Mouse (Mus musculus) olfactory bulb, adult 2 months (tissue): ENCODE measurements around the gene Cpa2. TPM values are rescaled to one million over a fixed set of nuclear protein-coding genes. Genes with fewer than 3 reads are reported as not detected.

Experiments
- H3K27ac ChIP-seq: fragments of 200-500 bp; 2 replicates; pipeline ENCODE4 v1.5.1; 2012; ENCODE audit warnings: low read depth, low read length; ENCODE audit not compliant: insufficient read depth
- H3K4me1 ChIP-seq: fragments of 200-500 bp; 2 replicates; pipeline ENCODE4 v1.6.1; 2012; ENCODE audit warnings: low read length; ENCODE audit not compliant: control insufficient read depth, insufficient read depth
- H3K4me3 ChIP-seq: fragments of 200-500 bp; 2 replicates; pipeline ENCODE4 v1.5.1; 2012; ENCODE audit warnings: mild to moderate bottlenecking, low read depth, low read length, moderate library complexity; ENCODE audit not compliant: insufficient read depth
- CTCF ChIP-seq: fragments of 200-500 bp; IDR thresholded peaks from 2 replicates; pipeline ENCODE4 v1.5.1; 2012; ENCODE audit warnings: low read depth, mild to moderate bottlenecking, low read length, moderate library complexity; ENCODE audit not compliant: insufficient read depth
- POLR2A ChIP-seq: fragments of 200-500 bp; IDR thresholded peaks from 2 replicates; pipeline ENCODE4 v1.6.1; 2012; ENCODE audit warnings: mild to moderate bottlenecking, low read depth, low read length, moderate library complexity; ENCODE audit not compliant: insufficient read depth
- WGBS: fragments of 180-500 bp; shearing (Covaris S2); methylation state at CpG from one replicate; pipeline ENCODE4 v1.1.7; 2018; 5-methylcytosine and 5-hydroxymethylcytosine counted together
- polyA plus RNA-seq: library from polyadenylated mRNA; stranded (reverse); fragments of >200 nt; gene quantifications from 2 replicates; pipeline ENCODE4 v1.2.4, GENCODE M21; 2012; ENCODE audit warnings: low replicate concordance; ENCODE audit not compliant: missing spikeins, insufficient read depth, insufficient read length

Gene Cpa2
- polyA plus RNA-seq, 1 experiment = not detected

DNA sequence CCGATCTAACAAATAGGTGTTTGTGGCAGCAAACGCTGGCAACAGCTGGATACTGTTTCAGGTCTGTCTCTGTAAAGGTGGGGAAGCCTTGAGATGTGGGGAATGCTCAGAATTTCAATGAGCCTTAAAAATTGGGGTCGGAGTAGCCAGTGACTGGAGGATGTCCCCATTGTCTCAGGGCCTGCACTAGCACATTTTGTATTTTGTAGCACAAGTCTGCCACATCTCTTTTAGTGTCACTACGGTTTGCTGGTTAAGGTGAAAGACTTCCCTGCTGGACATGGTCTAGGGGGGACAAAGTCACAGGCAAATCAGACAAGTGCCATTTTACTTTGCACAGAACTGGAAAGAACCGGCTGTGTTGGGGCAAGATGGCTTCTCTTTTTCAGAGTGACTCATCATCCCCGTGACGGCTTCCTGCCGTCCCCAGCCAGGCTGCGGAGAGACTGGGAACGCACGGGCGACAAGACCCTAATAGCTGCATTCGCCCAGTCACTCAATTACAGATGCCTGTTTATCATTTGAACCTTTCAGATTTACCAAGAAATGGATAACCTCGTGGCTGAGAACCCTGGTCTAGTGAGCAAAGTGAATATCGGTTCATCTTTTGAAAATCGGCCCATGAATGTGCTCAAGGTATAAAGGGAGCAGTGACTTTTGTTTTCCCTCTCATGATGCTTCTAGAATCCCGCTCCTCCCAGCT lies 5.3 kb downstream of the Cpa2 start:
- WGBS = 13% methylated on average over 17 of the region's 17 CpGs
- Histone ChIP-seq H3K4me3 (peak overlapping the region; percentile 36), H3K27ac (peak overlapping the region; percentile 95), H3K4me1 (peaks cover 17% of the 10 kb centered on the region)
- TF ChIP-seq CTCF (no peak), POLR2A (no peak)

DNA sequence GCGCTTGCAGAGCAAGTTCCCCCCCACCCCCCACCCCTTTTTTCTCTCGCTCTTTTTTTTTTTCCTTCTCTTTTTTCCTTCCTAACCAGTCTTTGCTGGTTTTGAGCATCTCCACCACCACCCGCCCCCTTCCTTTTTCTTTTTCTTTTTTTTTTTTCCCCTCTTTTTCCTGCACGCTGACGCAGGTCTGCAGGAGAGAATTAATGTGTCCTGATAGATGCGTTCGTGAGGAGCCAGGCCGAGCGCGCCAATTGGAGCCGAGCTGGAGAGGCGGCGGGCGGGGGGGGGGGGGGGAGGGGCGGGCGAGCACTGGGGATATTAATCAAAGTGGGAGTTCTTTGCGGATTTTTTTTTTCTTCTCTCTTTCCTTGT lies 5.9 kb downstream of the Cpa2 start:
- peaks cover 21% of the 10 kb centered on the region for H3K4me1 ChIP-seq
- H3K4me3 ChIP-seq = peak overlapping the region; percentile 36
- 1% methylated on average over 17 of the region's 17 CpGs for whole genome bisulfite sequencing
- TF ChIP-seq CTCF = no peak
- no peak for TF ChIP-seq POLR2A
- H3K27ac ChIP-seq = peak overlapping the region; percentile 95

DNA sequence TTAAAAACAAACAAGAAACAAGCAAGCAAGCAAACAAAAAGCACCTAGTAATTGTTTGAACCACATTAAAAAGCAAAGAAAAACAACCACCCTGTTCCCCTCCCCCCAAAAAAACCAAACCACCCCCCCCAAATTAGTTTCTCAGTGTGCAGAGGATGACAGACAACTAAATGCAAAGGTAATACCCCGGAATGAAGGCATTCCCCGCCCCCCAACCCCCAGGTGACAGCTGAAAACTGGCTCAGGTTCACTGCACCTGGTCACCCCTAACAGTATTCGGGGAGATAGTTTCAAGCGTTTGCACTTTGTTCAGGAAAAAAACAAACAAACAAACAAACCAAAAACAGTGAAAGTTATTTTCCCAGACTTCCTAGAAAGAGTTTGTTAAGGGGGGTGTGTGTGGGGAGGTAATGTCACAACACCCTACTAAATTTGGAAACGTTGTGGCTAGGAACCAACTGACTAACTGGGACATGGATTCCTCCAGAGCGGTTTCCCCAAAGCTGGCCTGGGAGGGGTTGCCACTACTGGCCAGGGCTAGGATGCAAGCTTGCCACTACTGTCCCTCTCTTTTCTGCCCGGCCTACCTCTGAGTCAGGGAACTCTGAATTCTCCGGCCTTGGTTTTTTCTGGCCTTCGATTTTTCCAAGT lies 6.4 kb downstream of the Cpa2 start:
- peaks cover 21% of the 10 kb centered on the region for H3K4me1 ChIP-seq
- no peak overlapping the region for H3K4me3 ChIP-seq
- 31% methylated on average over 9 of the region's 9 CpGs for WGBS
- H3K27ac ChIP-seq = 0 out of 2 replicates have a peak overlapping the region, but pooled peaks have one; percentile 8
- TF ChIP-seq POLR2A = no peak
- no peak for TF ChIP-seq CTCF

DNA sequence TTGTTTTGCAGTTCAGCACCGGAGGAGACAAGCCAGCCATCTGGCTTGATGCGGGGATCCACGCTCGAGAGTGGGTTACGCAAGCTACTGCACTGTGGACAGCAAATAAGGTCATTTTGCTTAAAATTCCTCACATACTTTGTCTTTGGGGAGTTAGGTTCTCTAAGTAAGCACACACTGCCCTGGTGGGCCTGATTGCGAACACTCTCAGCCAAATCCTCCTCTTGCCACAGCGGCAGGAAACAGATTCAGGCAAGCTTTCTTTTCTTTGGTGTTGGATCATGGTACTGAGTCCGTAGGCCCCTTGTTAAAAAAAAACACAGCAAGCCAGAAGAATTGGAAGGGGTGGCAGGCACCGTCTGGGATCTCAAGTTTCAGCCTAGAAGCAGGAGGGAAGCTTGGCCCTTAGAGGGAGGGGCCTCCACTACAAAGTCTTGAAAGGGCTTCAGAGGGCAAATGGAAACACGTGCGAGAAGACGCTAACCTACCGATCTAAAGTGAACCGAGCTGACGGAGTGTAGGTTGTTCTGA lies 7.9 kb downstream of the Cpa2 start:
- Histone ChIP-seq H3K4me3 (no peak overlapping the region), H3K4me1 (peaks cover 21% of the 10 kb centered on the region), H3K27ac (no peak overlapping the region)
- 63% methylated on average over 15 of the region's 15 CpGs for WGBS
- TF ChIP-seq POLR2A (no peak), CTCF (no peak)

DNA sequence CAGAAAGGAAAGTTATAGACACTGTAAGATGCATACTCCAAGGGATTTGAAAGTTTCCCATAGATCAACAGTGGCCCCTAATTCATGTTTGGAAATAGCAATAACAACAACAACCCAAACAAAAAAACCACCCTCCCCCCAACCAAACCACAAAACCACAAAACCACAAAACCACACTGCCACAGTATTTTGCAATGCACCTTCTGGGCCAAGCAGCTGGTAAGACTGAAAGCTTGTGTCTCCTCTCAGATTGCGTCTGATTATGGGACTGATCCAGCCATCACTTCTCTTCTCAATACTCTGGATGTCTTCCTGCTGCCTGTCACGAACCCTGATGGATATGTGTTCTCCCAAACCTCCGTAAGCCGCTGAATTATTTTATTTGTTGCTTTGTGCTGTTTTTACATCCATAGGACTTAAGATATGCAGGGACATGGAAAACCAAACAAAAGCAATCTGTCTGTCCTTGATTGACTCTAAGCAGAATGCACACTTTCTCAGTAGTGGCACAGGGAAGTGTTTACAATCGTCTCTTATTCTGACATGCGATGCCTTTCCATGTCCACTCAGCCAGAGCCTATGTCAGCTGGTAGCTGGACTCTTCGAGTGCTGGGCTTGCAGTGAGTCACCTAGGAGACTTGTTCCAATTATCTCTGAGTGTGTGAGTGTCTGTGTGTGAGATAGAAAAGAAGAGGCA lies 9.3 kb downstream of the Cpa2 start:
- Histone ChIP-seq H3K4me1 (peaks cover 21% of the 10 kb centered on the region), H3K4me3 (no peak overlapping the region), H3K27ac (no peak overlapping the region)
- 79% methylated on average over 7 of the region's 7 CpGs for WGBS
- TF ChIP-seq CTCF = no peak
- TF ChIP-seq POLR2A = no peak

DNA sequence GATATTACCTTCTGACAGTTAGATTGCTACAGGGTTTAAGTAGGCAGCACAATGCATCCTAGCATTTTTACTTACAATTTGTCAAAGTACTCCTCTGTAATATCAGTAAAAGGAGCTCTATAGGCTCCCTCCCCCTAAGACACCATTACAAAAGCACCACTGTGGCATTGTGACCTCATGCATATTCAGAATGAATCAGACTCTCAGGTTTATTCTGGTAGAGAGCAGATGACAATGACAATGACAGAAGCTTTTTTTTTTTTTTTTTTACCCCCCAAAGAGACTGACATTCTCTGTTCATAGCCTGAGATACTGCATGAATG lies 9.8 kb downstream of the Cpa2 start:
- TF ChIP-seq POLR2A (no peak), CTCF (no peak)
- peaks cover 22% of the 10 kb centered on the region for H3K4me1 ChIP-seq
- H3K4me3 ChIP-seq = no peak overlapping the region
- H3K27ac ChIP-seq = no peak overlapping the region

DNA sequence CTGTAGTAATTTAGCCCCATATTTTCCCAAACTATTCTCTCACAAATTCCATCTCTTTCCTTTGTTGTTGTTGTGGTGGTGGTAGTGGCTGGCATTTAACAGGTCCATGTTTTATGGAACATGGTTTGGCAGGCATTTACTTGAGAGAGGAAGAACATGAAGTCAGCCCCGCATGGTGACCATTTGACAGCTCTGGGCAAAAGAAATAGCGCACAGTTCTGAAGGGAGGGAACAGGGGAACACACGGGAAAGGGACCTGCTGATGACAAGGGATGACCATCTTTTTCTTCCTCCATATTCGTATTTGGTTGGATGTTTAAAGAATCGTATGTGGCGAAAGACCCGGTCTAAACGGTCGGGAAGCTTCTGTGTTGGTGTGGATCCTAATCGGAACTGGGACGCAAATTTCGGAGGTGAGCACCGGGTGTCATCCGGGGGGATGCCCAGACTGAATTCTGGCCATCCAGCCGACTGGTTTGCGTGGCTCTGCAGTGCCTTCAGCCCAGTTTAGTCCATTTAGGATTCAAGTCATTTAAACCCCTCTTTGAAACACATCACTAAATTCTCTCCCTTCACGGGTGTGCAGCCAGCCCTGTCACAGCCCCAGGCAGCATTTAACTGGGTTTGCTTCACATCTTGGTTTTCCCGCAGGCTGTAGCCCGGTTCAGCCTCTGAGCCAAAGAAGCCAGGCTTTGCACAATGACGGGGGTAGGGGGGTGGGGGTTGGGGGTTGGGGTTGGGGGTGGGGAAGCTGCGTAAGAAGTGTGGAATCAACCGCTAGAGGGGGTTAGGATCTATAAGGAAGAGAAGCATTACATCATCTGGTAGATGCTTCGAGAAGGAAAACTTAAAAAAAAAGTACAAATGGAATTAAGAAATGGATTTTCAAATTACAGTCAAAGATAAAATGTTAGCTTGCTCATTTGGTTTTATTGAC lies 10.5 kb downstream of the Cpa2 start:
- WGBS = 8% methylated on average over 23 of the region's 23 CpGs
- Histone ChIP-seq H3K27ac (peak overlapping the region; percentile 91), H3K4me1 (peaks cover 19% of the 10 kb centered on the region), H3K4me3 (peak overlapping the region; percentile 44)
- no peak for TF ChIP-seq CTCF

DNA sequence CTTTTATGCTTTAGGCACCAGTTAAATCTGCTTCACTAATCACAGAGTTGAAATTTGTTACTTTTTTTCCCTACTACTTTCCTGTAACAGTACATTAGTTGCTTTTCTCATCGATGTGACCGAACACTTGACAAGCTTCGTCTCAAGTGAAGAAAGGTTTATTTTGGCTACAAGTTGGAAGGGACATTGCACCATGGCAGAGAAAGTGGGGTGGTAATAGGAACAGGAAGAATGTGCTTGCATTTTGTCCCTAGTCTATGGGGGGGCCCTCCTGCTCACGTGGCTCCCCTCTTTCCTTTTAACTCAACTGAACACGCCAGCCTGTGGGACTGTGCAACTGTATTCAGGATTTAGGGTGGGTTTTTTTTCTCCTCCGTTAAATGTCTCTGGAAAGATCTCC lies 11.2 kb downstream of the Cpa2 start:
- Histone ChIP-seq H3K4me1 (peaks cover 16% of the 10 kb centered on the region), H3K27ac (no peak overlapping the region), H3K4me3 (no peak overlapping the region)
- WGBS = 21% methylated on average over 6 of the region's 6 CpGs
- TF ChIP-seq POLR2A = no peak
- no peak for TF ChIP-seq CTCF
